Mouse (Mus musculus): ENCODE data around the gene Flnc.

Gene Flnc

GRCm38 (mm10) chr6:29482691-29483090 lies 49.6 kb downstream of the Flnc start:
- no peak for DNase-seq (ENCODE audit: low read depth in 1 of 2, low spot score in 2 of 2)

DNA sequence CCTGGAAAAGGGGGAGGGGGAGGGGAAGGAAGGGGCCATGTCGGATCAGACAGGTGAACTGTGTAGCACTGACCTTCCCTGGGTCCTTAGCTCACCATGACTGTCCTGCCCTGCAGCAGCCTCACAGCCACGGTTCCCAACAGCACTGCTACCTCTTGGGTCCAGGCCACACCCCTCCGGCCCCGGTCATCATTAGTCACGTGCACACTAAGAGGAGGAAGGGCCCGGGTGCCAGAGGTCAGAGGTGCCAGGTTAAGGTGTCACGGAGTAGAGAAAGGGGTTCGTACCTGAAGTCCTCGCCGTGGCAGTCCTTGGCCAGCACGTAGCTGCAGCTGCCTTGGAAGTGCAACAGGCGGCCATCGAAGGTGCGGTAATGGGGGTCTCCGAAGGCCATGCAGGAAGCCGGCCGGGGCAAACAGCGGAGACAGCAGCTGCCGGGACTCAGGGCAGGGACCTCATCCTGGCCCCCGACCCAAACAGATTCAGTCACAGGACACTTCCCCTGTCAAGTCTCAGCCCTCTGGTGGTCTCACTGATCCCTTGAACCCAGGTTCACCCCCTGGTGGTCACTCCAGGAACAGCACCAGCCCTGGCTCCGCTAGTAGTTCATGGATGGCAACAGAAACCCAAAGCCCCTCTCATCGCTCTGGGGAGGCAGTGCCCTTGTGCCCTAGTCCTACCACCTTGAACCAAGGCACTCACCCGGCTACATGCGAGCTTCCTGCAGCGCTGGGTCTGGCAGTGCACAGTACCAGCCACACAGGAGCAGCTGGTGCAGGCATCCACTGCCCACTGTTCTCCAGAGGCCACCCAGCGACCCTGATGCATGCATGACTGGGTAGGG lies 51.9 kb downstream of the Flnc start:
- DNase-seq (ENCODE audit: low read depth in 1 of 2, low spot score in 2 of 2), result peak in 1 of 2 experiments; percentile 29

DNA sequence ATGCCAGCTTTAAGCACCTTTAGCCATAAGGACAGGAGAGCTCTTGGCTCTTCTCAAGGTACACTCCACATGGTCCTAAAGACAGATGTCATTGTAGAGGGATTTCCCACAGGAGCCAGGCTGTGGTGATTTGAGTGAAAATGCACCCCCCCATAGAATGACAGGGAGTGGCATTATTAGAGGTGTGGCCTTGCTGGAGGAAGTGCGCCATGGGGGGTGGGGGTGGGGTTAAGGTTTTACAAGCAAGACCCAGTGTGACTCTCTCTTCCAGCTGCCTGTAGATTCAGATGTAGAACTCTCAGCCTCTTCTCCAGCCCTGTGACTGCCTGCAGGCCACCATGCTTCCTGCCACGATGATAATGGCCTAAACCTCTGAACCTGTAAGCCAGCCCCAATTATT lies 52.9 kb downstream of the Flnc start:
- no peak for DNase-seq (ENCODE audit: low read depth in 1 of 2, low spot score in 2 of 2)

DNA sequence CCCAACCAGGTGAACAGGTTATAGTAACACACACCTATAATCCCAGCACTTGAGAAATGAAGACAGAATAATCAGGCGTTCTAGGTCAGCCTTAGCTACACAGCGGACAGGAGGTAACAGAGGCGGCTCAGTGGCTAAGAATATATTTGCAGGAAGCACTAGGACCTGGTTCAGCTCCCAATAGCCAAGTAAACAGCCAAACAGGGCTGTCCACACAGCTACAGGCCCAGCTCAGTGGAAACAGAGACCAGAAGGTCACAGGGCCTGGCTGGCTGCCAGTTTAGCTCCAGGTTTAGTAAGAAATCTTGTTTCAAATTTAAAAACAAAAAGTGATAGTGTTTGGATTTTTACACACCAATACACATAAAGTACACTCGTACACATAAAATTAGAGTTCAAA lies 61.0 kb downstream of the Flnc start:
- DNase-seq (ENCODE audit: low read depth in 1 of 2, low spot score in 2 of 2), result no peak

DNA sequence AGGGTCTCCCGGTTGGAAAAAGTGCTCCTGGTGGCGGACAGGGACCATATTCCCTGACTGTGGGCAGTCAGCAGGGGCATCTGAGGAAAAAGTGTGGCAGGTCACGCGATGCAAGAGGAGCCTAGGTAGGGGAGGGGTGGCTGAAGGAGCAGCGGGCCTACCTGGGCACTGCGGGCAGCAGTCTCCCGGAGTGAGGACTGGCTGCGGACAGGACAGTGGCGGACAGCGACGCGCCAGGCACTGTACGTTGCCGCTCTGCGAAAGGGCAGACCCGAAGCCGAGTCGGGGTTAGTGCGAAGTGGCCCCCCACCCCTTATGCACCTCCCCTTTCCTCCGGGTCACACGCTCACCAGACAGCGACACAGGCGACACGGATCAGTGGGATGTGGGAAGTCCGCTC lies 63.2 kb downstream of the Flnc start:
- no peak for DNase-seq (ENCODE audit: low read depth in 1 of 2, low spot score in 2 of 2)

GRCm38 (mm10) chr6:29497791-29498190 lies 64.7 kb downstream of the Flnc start:
- no peak for DNase-seq (ENCODE audit: low read depth in 1 of 2, low spot score in 2 of 2)

DNA sequence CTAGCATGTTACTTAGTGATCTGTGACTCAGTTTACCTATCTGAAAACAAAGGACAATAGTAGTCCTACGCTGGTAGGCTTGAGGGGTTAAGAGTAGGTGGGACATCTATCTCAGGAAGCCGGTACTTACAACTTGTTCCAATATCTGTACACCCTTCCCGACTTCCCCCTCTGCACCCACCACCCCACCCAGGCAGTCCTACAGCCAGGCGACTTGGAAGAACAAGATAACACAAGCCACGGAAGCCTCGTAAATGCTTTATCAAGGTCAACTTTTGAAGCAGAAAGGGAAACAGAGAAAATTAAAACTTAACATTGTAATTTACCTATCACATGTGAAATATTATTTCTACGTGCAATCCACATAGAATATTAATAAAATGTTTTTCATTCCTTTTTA lies 67.1 kb downstream of the Flnc start:
- DNase-seq (ENCODE audit: low read depth in 1 of 2, low spot score in 2 of 2), result no peak

DNA sequence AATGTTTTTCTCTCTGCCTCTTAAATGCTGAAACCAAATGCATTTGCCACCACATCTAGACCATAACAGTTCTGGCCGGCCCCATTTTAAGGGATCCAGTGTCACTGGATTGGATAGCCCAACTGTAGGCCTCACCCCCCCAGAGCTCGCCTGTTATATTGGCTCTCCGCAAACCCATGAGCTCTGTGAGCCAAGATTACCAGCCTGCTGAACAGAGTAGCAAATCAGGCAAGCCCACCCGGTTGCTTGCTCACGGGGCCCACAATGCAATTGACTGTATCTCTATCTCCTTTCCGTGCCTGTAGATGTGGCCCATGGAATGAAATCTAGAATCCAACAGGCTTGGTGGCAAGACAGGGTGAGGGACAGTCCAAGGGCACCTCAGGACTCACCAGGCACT lies 67.8 kb downstream of the Flnc start:
- no peak for DNase-seq (ENCODE audit: low read depth in 1 of 2, low spot score in 2 of 2)

DNA sequence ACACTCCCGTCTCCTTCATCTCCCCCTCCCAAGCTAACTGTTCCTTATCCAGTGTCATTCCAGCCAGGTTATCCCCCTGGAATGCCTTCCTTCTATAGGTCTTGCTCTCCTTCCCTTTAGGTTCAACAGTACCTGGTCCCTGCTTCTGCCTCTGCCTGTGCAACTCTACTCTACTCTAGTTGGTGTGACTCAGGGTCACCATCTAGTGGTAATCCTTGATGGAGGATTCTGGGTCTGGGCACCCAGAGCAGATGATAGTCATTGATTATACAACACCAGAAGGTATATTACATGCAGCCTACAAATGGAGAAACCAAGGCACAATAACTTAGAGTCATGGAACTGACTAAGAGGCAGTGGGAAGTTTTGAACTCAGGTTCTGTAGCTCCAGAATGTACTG lies 68.5 kb downstream of the Flnc start:
- DNase-seq (ENCODE audit: low read depth in 1 of 2, low spot score in 2 of 2), result no peak

DNA sequence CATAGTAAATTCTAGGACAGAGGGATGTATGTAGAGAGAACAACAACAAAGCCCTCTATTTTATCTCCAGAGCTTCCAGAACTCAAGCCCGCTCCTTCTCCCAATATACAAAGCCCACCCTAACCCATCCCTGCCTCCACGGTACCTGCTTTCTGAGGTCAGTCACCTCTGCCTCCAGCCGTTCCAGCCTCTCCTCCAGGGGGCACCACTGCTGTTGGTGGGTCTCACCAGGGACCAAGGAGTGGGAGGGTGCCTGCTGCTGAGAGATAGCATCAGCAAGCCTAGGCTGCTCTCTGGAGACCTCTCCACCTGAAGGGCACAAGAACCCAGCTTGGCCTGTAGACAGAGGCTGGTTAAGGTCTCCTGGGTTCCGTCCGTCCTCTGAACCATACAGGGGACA lies 72.4 kb downstream of the Flnc start:
- DNase-seq (ENCODE audit: low read depth in 1 of 2, low spot score in 2 of 2), result no peak

- DNase-seq (ENCODE audit: low read depth in 1 of 2, low spot score in 2 of 2), result no peak
Observed at GRCm38 (mm10) chr6:29506834-29507233, 73.8 kb downstream of the Flnc start.

DNA sequence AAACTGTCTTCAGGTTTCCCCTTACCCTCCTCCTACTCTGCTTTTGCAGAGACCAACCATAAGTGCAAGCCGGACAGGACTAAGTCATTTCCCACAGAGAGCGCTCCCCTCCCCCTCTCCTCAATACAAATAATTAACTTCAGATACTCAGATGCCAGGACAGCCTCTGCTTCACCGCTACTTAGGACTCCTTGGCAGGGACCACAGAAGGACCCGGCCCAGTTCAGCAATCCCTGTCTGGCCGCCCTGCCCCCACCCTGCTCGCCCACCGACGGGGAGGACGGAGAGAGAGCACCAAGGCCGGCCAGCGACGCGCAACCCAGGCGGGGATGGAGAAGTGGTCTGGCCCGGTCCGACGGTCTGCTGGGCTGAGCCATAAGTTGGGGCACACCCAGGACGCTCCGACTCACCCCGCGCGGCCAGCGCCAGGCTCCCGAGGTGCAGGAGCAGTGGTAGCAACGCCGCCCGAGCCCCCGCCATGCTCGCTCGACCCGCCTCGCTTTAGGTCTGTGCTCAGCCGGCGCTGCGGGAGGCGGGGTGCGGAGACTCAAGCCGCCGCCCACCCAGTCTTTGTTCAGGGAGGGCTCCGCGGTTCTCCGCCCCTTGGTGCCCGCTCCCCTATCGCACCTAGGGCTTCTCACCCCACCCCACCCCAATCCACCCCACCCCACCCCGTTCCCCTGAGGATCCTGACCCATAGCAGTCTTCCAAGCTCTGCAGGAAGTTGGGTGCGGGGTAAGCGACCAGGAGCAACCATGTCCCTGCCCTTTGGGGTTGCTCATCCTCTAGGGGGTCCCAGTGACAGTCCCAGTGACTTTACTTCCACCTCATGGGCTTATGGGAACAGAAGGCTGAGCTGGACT lies 74.6 kb downstream of the Flnc start, which contains the start of gene Kcp:
TSS of gene Kcp (minus strand) at position 506 of the 863 bp plus-strand sequence.
- DNase-seq (ENCODE audit: low read depth in 1 of 2, low spot score in 2 of 2), result no peak

DNA sequence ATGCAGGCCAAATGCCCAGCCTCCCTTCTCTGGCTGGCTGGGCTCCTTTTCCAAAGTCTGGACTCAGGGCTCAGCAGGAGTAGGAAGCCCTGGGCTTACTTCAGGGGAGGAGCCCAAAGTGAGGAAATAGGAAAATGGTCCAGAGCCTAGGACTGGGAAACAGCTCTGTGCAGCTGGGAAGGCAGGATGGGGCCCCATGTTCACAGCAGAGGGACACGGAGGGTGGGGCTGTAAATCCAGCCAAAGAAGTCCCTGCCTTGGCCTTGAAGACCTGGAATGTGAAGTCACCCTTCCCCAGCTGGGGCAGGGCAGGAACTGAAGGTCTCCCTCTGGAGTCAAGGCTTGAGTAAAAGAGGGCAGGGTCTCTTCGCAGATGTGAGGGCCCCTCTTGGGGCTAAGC lies 76.0 kb downstream of the Flnc start:
- no peak for DNase-seq (ENCODE audit: low read depth in 1 of 2, low spot score in 2 of 2)
